Mouse (Mus musculus): Measurements from ENCODE around the gene Pikfyve.
"Not testable (repeated sequence)": the region's sequence is repeated elsewhere in the genome, so short reads cannot be mapped to it uniquely, and the experiment has no call there.

The Pikfyve gene

DNA sequence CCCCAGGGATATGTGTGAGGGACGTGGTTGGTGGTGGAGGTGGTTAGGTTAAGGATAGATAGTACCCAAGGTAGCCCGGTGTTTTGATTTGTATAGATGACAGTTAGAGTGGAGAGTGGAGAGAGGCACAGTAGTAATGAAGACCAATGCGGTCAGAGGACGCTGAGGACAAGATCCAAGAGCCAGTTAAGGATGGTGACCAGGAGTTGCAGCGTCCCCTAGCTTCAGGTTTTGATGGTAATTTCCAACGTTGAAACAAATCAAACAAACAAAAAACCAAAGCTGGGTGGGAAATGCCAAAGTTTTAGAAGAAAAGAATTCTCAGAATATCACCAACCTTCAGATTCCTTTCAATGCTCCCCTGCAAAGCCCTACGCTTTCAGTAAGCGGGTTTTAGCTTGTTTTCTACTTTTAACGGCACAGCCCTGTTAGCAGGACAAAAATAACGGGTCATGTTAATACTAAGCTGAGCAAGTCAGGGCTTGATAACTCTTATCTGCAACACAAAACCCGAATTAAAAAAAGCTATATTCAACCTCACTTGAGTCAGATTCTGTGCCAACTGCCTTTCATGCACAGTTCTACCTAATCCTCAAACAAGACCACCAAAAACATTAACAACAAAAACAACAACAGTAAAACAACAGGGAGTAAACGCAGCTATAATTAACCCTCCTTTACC lies 818 bp upstream of the Pikfyve start:
- no peak for DNase-seq (ENCODE audit: low spot score)

DNA sequence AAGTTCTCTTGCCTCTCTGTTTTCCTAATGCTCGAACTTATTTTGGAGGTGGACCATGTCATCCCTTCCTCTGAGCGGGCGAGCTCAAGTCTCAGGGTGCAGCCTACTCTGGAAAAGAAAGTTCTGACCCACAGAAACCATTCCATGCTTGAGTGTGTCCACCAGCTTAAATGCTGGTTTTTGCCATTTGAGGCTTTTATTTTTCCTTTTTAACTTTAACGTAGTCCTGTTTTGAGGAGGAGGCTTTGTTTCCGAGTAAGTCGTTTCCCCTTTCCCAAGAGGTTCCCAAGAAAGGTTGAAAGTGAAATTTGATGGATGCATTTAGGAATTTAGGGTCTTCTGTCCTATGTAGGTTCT lies 569 bp downstream of the Pikfyve start:
- no peak for DNase-seq (ENCODE audit: low spot score)

DNA sequence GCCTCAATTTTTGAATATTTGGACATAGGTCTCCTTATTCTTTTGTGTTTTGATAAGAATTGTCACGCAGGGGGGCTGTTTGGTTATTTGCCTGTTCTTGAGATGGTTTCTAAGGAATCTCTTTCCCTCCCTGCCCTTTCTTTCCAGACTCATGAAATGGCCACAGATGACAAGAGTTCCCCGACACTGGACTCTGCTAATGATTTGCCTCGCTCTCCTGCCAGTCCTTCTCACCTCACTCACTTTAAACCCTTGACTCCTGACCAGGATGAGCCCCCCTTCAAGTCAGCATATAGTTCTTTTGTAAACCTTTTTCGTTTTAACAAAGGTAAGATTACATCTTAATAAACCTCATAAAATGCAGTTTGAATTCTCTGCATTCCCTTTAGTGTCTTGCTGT lies 3.7 kb downstream of the Pikfyve start:
- no peak for DNase-seq (ENCODE audit: low spot score)

DNA sequence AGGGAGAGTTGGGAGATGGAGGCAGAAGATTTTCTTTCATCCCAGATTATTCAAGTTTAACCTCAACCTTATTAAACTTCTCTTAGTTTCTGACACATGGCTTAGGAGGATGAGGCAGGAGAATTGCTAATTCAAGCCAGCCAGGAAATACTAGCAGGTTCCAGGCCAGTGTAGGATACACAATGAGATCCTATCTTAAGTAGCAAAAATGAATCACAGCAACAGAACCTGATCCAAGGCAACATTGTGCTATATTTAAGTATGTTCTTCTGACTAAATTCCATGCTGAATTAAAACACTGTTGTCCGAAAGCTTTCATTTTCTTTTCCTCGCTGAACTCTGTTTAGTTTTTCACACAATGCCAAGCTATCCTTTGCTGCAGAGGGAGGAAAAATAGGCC lies 6.7 kb downstream of the Pikfyve start:
- DNase-seq (ENCODE audit: low spot score), result no peak

DNA sequence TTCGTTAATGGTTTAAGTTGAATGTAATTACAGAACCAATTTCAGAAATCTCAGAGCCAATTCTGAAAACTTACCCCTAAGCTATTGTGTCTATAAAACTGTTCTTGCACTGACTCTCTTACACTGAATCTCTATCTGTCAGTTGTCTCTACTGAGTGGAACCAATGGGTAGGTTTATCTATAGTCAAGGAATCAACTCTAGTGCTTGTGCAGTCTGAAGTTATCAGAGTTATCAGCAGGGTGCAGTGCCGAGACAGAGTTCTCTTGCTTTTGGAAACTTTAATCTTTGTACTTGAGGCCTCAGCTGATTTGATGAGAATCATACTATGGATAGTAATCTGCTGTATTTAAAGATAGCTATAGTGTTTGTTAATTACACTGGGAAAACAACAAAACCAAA lies 11.9 kb downstream of the Pikfyve start:
- no peak for DNase-seq (ENCODE audit: low spot score)

DNA sequence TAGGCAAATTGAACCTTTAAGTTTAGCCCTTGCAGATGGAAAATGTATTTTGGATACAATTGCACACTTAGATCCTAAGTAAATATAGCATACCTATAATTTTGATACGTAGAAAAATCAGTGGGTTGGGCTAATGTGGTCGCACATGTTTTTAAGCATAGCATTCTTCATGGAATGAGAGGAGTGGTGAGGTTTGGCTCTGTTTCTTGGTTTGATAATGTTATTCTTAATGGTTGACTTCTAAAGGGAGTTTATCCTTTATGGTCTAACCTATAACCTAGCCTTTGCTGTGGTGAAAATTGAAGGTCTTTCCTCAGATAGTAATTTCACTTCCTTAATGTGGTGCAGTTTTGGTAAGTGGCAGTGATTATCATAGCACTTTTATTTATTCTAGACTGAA lies 12.4 kb downstream of the Pikfyve start:
- no peak for DNase-seq (ENCODE audit: low spot score)

DNA sequence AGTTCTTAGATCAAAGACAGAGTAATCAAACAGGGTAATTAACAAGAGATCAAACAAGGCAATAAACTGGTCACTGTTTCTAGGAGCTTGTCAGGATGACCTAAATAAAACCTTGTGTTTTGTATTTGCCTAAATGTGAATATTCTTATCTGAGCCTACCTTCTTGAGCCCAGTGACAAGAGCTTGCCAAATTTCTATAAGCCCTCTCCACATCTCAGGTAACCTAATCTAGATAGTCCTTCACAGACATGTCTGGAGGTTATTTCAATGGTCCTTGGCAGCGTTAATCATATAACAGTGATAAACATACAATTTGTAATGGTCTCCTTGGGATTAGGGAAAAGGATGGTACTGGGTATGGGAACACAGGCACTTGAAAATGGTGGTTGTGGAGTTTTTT lies 17.8 kb downstream of the Pikfyve start:
- no peak for DNase-seq (ENCODE audit: low spot score)

DNA sequence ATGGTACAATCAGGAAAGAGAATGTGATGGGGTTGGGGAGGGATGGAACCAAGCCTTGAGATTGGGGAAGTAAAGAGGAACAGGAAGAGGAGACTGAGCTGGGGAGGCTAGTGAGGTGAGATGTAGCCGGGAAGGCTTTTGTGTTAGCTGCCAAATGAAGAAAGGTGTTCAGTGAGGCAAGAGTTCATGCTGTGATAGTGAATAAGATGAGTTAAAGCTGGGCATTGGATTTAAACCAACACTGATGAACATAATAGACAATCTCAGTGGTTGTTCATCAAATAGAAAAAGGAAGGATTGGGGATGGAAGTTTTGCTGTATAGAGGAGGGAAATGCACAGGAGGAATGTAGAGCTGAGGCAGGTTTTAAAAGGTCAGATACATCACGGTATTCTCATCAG lies 26.7 kb downstream of the Pikfyve start:
- DNase-seq (ENCODE audit: low spot score), result no peak

DNA sequence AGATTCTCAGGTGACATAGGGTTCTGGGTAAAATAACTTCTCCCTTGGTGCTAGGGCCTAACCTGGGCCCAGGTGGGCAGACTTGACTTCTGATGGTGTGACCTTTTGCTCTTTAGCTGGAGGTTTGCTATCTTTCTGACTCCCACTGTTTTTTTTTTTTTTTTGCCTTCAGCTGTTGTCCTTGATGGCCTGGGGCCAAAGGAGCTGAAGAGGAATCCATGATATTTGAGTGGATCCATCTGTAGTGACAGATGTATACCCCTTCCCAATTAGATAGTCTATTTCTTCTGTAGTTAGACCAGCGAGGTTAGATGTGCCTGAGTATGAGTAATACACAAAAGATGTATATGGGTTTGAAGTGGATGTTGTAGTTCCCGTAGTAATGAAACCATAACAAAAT lies 31.1 kb downstream of the Pikfyve start:
- no peak for DNase-seq (ENCODE audit: low spot score)

DNA sequence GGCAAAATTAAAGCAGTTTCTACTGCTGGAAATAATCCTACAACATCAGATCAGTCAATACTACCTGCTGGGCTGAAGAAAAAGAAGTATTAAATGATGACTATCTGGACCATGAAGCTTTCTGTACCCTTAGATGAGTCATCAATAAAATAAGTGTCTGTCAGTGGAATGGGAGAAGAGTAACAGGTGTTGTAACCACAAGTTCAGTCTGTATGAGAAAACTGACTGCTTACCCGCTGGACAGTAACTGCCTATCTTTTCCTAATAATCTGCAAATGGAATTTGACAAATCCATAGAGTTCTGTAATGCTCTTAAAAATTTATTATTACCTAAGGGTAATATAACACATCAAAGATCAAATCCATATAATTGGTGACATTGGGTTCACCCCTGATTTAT lies 31.5 kb downstream of the Pikfyve start:
- no peak for DNase-seq (ENCODE audit: low spot score)

DNA sequence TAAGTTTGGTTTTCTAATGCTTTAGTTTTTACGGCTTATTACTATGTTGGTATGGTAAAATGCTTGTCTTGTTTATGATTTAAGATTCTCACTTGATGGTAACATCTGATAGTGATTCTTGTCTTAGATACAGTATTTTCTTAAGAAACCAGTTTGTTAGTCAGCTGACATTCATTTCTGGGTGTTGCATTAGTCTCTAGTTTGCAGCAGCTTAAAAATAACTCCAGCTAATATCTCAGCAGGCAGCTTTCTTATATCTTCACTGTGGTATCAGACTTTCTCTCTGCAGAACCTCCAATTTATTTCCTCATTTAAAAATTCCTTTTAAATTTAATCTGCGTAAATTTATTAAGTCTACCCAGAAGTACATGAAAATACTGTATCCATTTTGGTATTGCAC lies 37.2 kb downstream of the Pikfyve start:
- no peak for DNase-seq (ENCODE audit: low spot score)

DNA sequence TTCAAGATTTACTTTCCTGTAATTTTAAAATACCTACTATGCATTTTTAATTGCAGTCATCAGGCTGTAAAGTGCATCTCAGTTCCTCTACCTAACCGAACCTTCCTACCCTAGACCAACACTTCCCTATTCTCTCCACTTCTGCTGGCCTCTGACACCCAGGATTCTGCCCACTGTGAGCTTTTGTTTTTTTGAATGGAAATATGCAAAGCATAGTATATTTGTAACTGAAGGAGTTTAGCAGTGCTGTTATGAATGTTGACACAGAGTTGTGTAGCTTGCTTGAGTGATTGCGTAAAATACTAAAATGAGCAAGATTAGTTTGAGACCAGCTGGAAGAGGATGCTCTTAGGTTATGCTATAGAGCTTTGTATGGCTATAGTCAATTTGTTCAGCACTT lies 41.2 kb downstream of the Pikfyve start:
- no peak for DNase-seq (ENCODE audit: low spot score)

DNA sequence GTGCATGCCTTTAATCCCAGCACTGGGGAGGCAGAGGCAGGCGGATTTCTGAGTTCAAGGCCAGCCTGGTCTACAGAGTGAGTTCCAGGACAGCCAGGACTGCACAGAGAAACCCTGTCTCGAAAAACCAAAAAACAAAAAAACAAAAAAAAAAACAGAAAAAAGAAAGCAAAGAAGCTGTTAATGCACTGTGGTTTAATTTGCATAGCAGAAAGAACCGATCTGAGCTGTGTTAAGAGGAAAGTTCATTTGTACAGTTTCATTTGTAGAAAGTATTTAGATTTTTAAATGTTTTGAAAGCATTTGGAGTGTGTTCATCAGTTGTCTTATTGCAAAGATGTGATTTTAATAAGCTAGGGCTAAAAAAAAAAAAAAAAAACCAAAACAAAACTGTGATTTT lies 43.3 kb downstream of the Pikfyve start:
- DNase-seq (ENCODE audit: low spot score), result not testable (repeated sequence)

DNA sequence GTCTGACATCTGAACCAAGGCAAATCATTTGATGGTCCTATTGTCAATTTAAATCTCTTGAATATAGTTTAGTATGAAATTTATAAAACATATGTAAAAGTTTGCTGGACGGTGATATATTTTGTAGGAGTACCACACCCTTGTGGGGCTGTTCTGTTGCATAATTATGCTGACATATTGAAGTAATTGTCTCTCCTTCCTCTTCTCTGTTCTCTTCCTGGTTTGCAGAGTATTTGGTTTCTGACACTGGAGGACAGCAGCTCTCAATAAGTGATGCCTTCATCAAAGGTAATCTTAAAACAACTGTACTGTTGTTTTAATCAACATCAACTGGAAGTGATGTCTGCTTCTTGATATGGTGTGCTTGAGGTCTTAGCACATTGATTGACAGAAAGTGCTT lies 44.1 kb downstream of the Pikfyve start:
- no peak for DNase-seq (ENCODE audit: low spot score)

DNA sequence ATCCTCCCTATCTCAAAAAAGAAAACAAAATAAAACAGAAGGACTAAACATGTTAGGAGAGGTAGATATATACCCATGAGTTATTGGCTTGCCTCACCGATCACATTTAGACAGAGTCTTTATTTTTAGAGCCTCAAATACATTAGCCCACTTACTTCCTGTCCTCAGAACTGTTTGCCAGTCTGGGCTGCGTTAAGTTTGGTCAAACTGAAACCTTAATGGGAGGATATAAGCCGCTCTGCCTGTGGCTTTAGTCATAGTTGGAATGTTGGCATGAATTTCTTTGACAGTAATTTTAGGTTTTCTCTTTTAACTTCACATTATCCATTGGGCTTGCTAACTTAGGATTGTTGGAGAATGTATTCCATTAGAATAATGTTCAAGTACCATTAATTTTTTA lies 51.2 kb downstream of the Pikfyve start:
- no peak for DNase-seq (ENCODE audit: low spot score)

DNA sequence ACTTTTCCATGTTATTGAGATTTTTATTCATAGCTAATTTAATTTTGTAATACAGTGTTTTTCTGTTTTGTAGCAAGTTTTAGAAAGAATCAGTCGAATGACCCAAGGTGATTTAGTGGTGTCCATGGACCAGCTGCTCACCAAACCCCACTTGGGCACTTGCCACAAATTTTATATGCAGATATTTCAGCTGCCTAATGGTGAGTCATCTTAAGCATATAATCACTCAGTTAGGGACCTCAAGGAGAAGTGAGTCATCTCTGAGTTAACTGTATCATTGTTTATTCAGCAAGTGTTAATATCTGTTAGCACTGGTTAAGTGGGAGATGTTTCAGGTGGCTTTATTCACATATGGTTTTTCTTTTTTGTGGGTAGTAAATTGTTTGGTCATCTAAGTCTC lies 59.2 kb downstream of the Pikfyve start:
- DNase-seq (ENCODE audit: low spot score), result no peak

DNA sequence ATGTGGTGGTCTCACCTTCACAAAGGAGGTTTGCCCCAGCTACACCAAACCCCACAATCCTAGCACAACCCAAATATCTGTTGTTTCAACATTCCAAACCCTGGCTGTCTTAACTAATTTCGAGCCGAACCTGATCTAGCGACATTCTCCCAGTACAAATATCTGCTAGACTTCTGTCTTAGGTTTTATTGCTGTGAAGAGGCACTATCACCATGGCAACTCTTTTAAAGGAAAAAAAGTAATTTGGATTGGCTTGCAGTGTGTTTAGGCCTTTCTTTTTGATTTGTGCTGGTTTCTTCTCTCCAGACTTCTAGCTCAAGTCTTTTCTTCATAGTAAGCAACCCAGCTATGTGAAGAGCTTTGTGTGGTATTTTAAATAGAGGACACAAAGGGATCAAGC lies 94.0 kb downstream of the Pikfyve start:
- no peak for DNase-seq (ENCODE audit: low spot score)

DNA sequence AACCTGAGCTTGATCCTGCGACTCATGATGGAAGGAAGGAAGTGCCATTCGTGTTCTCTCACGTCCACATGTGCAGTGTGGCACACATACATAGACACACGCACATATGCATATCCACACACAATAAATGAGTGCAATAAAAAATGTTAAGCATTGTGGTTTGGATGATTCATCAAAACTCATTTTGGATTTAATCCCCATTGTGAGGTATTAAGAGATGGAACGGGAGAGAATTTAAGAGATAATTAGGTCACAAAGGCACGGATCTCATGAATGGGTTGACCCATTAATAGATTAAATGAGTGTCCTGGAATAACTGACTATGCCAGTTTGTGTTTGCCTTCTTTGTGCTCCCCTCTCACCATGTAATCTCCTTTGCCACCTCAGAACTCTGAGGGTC lies 95.3 kb downstream of the Pikfyve start, which contains the start of gene Pth2r:
Pth2r (plus strand) TSS at position 301 of the 400 bp plus-strand sequence.
- no peak for DNase-seq (ENCODE audit: low spot score)

DNA sequence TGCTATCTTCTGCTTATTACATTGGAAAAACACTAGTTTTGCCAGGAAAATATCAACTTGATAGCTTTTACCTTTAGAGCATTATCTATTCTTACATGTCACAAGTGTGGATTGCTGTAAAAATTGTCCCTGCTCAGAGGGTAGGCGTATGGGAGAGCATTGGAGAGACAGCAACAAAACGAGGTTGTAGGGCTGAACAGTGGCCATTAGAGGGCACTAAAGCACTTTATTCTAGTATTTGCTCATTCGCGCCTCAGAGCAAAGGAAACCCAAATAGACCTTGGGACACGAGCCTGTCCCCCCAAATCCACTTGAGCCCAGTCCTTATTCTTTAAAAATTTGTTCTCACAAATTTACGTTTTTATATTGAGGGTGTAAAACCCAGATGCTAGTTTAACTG lies 96.3 kb downstream of the Pikfyve start:
- no peak for DNase-seq (ENCODE audit: low spot score)

DNA sequence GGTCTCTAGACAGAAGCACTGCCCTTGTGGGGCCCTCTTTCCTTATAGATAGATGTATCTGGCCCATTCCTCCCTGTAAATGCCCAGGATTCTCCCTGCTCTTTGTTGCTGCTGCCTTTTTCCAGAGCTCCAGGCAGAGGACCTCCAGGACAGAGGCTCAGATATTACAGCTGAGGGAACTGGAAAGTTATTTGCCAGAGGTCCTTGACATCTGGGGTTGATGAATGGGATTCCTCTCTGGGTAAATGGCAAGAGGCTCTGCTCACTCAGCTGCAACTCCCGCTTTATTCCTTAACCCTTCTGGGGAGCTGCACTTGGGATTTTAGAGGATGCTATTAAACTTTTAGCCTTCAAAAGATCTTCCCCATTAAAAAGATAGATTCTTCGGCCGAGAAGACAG lies 122.0 kb downstream of the Pikfyve start:
- no peak for DNase-seq (ENCODE audit: low spot score)

DNA sequence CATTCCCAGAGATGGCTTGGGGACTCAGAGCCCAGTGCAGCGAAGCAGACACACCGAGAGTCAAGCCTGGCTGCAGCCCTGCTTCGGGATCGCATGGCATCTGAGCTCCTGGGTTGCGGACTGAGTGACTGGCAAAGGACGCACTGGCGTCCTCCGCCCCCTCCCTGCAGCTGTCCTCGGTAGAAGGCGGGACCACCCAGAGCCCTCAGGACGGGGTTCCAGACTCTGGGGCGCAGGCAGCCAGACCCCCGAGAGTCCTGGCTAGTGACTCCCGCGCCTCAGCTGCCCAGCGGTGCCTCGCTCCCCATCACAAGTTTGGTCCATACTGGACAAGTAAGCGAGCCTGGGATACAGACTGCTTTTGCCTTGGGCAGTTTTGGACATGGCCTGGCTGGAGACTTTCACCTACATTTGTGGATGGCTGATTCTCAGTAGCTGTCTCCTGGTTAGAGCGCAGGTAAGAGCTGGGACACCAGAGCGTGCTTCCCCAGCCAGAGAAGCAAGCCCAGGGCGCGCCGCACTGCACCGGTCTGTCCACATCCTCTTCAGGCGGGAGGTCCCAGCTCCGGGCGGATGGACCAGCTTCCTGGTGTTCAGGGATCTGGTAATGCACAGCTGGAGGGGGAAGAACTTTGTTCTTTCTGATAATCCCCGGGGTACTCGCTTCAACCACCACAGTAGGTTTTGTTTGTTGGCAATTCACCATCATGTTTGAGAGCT lies 124.9 kb downstream of the Pikfyve start:
- DNase-seq (ENCODE audit: low spot score), result no peak

DNA sequence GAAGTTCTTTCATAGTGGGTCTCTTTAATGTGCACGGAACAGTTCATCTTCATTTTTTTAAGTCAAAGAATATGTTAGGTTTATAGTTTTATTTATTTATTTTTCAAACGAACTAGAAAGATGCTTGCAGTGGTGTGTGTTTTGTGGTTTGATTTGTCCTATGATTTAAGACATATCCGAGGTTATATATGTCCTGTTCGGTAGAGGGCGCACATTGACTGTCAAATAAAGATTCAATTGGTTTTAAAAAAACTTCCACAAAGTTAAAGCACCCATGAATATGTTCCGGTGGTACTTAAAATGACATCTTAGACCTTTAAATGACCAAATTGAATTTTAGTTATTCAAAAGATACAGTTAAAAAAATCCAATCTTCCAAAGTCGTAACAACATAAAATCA lies 125.6 kb downstream of the Pikfyve start:
- DNase-seq (ENCODE audit: low spot score), result no peak

DNA sequence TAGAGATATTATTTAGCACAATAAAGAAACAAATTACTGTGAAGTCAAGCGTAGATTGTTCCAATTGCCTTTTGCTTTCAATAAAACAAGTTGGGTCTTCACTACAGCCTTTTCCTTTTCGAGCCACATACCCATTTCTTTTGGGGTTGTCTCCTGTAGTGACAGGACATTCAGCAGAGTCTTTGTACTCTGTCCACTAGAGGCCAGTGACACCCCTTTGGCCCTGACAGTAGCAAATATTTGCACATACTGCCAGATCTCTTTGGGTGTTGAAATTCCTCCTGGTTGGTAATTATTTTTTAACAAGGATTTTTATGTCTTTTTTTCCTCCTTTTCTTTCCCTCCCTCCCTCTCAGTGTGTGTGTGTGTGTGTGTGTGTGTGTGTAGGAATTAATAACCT lies 126.4 kb downstream of the Pikfyve start:
- no peak for DNase-seq (ENCODE audit: low spot score)
